Mouse (Mus musculus) limb, embryonic 14.5 days (tissue): ENCODE results near the gene S1pr4. TPM values are rescaled to one million over a fixed set of nuclear protein-coding genes. Genes with fewer than 3 reads are reported as not detected.

Source experiments
- ATAC-seq: fragments of 200-750 bp; cut with Nextera tagmentation; 2 replicates; pipeline ENCODE4 v1.8.0; 2017; ENCODE audit warnings: low read depth, moderate number of reproducible peaks, moderate TSS enrichment; ENCODE audit not compliant: low FRiP score
- DNase-seq: peaks from one replicate; pipeline ENCODE4 v3.0.0-alpha.2; 2015; ENCODE audit warnings: low spot score
- H3K27ac ChIP-seq: fragments of 300-500 bp; sonication (generic); replicated peaks from 2 replicates; pipeline ENCODE4 v1.5.1; 2014; ENCODE audit warnings: low read depth, mild to moderate bottlenecking, low read length, moderate library complexity, mixed read lengths
- H3K27me3 ChIP-seq: fragments of 300-500 bp; sonication (generic); 2 replicates; pipeline ENCODE4 v1.6.1; 2014; ENCODE audit warnings: low read length, mixed read lengths; ENCODE audit not compliant: control insufficient read depth, insufficient read depth
- H3K36me3 ChIP-seq: fragments of 300-500 bp; sonication (generic); 2 replicates; pipeline ENCODE4 v1.6.1; 2014; ENCODE audit warnings: mild to moderate bottlenecking, low read length, moderate library complexity, mixed read lengths; ENCODE audit not compliant: control insufficient read depth, insufficient read depth
- H3K4me1 ChIP-seq: fragments of 300-500 bp; sonication (generic); 2 replicates; pipeline ENCODE4 v1.6.1; 2014; ENCODE audit warnings: antibody characterized with exemption, low read length, mixed read lengths; ENCODE audit not compliant: control insufficient read depth, insufficient read depth
- H3K4me2 ChIP-seq: fragments of 300-500 bp; sonication (generic); replicated peaks from 2 replicates; pipeline ENCODE4 v1.6.1; 2014; ENCODE audit warnings: low read depth, mild to moderate bottlenecking, low read length, moderate library complexity; ENCODE audit not compliant: severe bottlenecking
- H3K4me3 ChIP-seq: fragments of 300-500 bp; sonication (generic); replicated peaks from 2 replicates; pipeline ENCODE4 v1.5.1; 2014; ENCODE audit warnings: low read length
- H3K9ac ChIP-seq: fragments of 300-500 bp; sonication (generic); 2 replicates; pipeline ENCODE4 v1.6.1; 2014; ENCODE audit warnings: mild to moderate bottlenecking, low read depth, low read length, moderate library complexity; ENCODE audit not compliant: severe bottlenecking
- H3K9me3 ChIP-seq: fragments of 300-500 bp; sonication (generic); 2 replicates; pipeline ENCODE4 v1.6.1; 2016; ENCODE audit warnings: low read length; ENCODE audit not compliant: control insufficient read depth
- POLR2A ChIP-seq: fragments of 200-500 bp; IDR thresholded peaks from 2 replicates; pipeline ENCODE4 v1.8.0; 2012; ENCODE audit warnings: inconsistent platforms, mild to moderate bottlenecking, moderate library complexity, borderline replicate concordance; ENCODE audit not compliant: insufficient read depth, insufficient read length; ENCODE audit errors: extremely low read depth
- WGBS: fragments of 180-500 bp; shearing (Covaris S2); extraction: QIAGEN DNeasy Blood & Tissue Kit; methylation state at CpG from one replicate; pipeline ENCODE4 v1.1.7; 2014; 5-methylcytosine and 5-hydroxymethylcytosine counted together
- polyA plus RNA-seq, 2 experiments: library from polyadenylated mRNA; depleted of rRNA in 1 of 2; stranded (reverse) in 1 of 2; unstranded in 1 of 2; fragments of >200 nt; fragmentation: Nextera tagmentation in 1 of 2; extraction: Ambion mirVana in 1 of 2; gene quantifications; 2 replicates each; pipeline versions ENCODE4 v1.2.1 to v1.2.3; 2012 to 2014

The S1pr4 gene
- polyA plus RNA-seq, 2 experiments, result 0.50 to 0.66 TPM

DNA sequence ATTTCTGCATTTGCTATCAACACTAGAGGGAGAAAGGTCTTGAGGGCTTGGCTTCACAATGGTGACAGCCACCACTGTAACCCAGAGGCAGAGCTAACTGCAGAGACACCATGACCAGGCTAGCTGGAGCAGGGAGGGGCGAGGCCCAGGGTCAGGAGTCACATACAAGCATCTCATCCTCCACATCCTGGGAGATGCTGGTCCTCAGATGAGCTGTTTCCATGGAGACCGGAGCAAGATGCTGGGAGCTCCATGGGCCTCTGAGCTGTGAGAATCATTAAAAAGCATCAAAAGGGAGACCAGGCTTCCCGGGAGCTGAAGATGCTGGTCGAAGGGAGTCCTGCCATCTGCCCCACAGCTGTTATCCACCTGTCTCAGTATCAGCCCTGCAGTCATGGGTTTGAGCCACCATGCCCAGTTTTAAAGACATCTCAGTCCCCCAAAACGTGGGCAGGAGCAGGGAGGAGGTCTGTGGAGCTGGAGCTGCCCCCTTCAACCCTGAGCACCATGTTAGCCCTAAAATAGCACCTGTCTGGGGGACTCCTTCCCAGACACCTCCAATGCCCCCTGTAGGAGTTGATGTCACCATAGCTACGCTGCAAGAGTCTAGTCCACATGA is 15.4 kb downstream of the S1pr4 start:
- Histone ChIP-seq H3K36me3 (peaks cover 32% of the 10 kb centered on the region), H3K9me3 (no peaks in the 10 kb centered on the region), H3K27me3 (peaks cover 20% of the 10 kb centered on the region), H3K4me1 (no peaks in the 10 kb centered on the region), H3K27ac (no peak overlapping the region), H3K4me2 (no peak overlapping the region), H3K9ac (no peak overlapping the region), H3K4me3 (no peak overlapping the region)
- DNase-seq (no peak), ATAC-seq (no peak)
- 65% methylated on average over 6 of the region's 6 CpGs for WGBS
- no peak for TF ChIP-seq POLR2A

DNA sequence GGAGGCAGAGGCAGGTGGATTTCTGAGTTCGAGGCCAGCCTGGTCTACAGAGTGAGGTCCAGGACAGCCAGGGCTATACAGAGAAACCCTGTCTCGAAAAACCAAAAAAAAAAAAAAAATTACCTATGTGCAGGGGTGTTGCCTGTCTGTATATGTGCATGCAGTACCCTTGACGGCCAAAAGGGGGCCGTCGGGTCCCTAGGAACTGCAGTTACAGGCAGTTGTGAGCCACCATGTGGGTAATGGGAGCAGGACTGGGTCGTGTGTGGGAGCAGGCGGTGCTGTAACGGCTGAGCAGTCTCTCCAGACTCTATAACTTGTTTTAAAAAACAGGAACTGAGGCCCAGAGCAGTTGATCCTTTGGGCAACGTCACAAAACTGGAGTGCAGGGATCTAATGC is 15.9 kb downstream of the S1pr4 start:
- Histone ChIP-seq H3K4me3 (no peak overlapping the region), H3K4me2 (no peak overlapping the region), H3K4me1 (no peaks in the 10 kb centered on the region), H3K9me3 (no peaks in the 10 kb centered on the region), H3K27ac (no peak overlapping the region), H3K9ac (no peak overlapping the region), H3K27me3 (peaks cover 20% of the 10 kb centered on the region), H3K36me3 (peaks cover 28% of the 10 kb centered on the region)
- no peak for DNase-seq
- no peak for TF ChIP-seq POLR2A
- 24% methylated on average over 9 of the region's 9 CpGs for WGBS
- no peak for ATAC-seq

DNA sequence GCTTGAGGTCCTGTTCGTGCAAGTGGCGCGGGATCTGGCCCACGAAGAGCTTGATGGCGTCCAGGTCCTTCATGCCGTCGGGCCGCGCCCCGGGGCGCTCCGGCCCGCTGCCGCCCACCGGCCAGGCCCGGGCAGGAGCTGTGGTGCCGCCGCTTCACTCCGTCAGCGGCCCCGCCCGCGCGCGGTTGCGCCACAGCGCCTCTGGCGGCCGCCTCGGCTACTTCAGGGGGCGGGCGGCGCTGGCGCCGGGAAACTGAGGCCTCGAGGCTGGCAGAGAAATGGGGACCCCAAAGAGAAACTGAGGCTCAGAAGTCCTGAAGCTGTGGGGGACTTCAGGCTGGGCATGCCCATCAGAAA is 17.4 kb downstream of the S1pr4 start, which contains the start of gene Celf5:
TSS of gene Celf5 (minus strand) at position 177 of the 357 bp plus-strand sequence.
- H3K4me3 ChIP-seq, result peak within 1 kb of the TSS; percentile 48
- ATAC-seq (peak; percentile 53), DNase-seq (no peak)
- H3K9me3 ChIP-seq, result no peaks in the 10 kb centered on the region
- WGBS, result 1% methylated on average over 25 of the region's 36 CpGs
- peaks cover 13% of the 10 kb centered on the region for H3K36me3 ChIP-seq
- H3K27me3 ChIP-seq, result peaks cover 20% of the 10 kb centered on the region
- H3K4me1 ChIP-seq, result no peaks in the 10 kb centered on the region
- peak within 1 kb of the TSS; percentile 83 for H3K4me2 ChIP-seq
- H3K27ac ChIP-seq, result no peak within 1 kb of the TSS
- no peak for TF ChIP-seq POLR2A
- peak within 1 kb of the TSS; percentile 55 for H3K9ac ChIP-seq

DNA sequence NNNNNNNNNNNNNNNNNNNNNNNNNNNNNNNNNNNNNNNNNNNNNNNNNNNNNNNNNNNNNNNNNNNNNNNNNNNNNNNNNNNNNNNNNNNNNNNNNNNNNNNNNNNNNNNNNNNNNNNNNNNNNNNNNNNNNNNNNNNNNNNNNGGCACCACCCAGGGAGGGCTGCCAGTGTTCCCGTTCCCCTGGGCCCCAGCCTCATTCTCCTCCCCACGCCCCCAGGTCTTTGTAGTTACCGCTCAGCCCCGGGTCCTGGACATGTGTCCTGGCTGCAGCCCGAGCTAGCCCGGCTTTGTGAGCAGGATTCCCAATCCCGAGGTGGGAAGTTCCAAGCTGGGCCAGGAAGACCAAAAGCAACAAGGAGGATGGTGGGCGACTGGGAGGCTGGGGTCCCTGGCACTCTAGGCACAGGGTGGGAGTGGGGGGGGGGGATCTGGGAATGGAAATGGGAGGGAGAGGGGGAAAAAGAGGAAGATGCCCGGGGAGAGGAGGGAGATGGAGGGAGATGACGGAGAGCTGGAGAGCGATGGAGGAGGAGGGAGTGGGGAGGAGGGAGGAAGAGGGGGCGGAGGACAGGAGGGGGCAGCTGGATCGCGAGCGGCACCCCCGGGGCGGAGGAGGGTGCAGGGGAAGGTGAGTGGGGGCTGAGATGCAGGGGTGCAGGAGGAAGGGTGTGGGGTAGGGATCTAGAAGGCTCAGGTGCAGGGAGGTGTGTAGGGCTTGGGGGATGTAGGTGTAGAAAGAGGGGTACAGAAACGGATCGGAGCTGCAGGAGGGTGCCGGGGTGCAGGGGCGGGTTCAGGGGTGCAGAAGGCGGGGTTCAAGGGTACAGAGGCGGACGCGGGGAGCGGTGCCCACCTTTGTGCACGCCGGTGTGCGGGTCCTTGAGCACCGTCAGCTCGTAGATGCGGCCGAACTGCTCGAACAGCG is 18.1 kb downstream of the S1pr4 start:
- ATAC-seq, result 0 out of 2 replicates have a peak, but pooled peaks have one; percentile 3
- H3K27me3 ChIP-seq, result peaks cover 20% of the 10 kb centered on the region
- TF ChIP-seq POLR2A, result no peak

DNA sequence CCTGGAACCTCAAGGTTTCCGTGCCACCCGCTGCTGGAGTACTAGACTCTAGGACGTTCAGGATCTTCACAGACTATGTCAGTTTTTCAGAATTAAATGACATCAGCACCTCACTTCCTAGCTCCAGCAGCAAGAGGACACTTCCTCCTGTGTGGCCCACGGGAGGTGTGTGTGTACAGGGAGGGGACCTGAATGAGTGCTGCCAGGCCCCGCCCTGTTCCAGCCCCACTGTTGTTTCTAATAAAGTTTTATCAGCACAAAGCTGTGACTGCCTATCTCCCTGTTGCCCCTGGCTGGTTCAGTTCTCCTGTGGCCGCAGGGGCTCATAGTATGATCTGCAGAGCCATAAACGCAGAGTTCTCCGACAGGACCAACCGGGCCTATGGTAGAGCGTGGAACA is 25.5 kb downstream of the S1pr4 start:
- ATAC-seq (no peak), DNase-seq (no peak)
- Histone ChIP-seq H3K4me1 (no peaks in the 10 kb centered on the region), H3K27ac (no peak overlapping the region), H3K9me3 (no peaks in the 10 kb centered on the region), H3K4me2 (no peak overlapping the region), H3K9ac (no peak overlapping the region), H3K4me3 (no peak overlapping the region), H3K27me3 (peaks cover 44% of the 10 kb centered on the region), H3K36me3 (no peaks in the 10 kb centered on the region)
- WGBS, result 72% methylated on average over 10 of the region's 10 CpGs
- no peak for TF ChIP-seq POLR2A

More for the DNA sequence above, 18.1 kb downstream of the S1pr4 start:
- H3K27ac ChIP-seq, result no peak overlapping the region
- H3K4me3 ChIP-seq, result peak overlapping the region; percentile 48
- H3K9ac ChIP-seq, result peak overlapping the region; percentile 55
- peak overlapping the region; percentile 83 for H3K4me2 ChIP-seq
- no peaks in the 10 kb centered on the region for H3K9me3 ChIP-seq
- DNase-seq, result no peak
- H3K4me1 ChIP-seq, result no peaks in the 10 kb centered on the region
- WGBS, result 3% methylated on average over 35 of the region's 35 CpGs
- H3K36me3 ChIP-seq, result peaks cover 6% of the 10 kb centered on the region; the same call in 1 of the 2 replicates
